Mouse (Mus musculus) spleen, postnatal 14 days (tissue): ENCODE measurements around the gene Rps27.
"Not testable (repeated sequence)": the region's sequence is repeated elsewhere in the genome, so short reads cannot be mapped to it uniquely, and the experiment has no call there.

ENCODE experiments used
- DNase-seq, 2 experiments: peaks; one replicate each; pipeline ENCODE4 v3.0.0; 2021 to 2022; ENCODE audit warnings: low spot score in 2 of 2

The Rps27 gene

GRCm38 (mm10) chr3:90213377-90213866 lies at the start of gene Rps27, which contains the start of gene Rab13:
Gene Rps27 (minus strand): TSS chr3:90213651.
Gene Rab13 (plus strand): TSS chr3:90213695.
- DNase-seq, result peak; percentile 72 to 78

DNA sequence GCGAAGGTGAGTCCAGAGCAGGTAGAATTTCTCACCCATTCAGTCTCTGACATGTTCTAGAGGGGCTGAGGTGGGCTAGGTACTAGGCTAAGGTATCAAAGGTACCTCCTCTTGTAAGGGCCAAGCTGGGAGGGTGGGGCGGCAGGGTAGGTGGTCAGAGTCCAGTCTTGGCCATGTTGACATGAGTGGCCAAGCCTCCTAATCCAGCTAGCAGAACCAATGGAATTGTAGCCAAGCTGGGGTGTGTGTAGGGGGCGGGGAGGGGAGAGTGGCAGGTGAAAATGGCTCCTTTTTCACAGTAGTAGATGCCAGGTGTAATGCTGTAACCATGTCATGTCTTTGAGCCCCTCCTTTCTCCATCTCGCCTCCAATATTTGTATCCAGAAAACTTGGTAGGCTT lies 45.1 kb upstream of the Rps27 start:
- DNase-seq, result no peak

GRCm38 (mm10) chr3:90256731-90257530 lies 43.5 kb upstream of the Rps27 start:
- no peak for DNase-seq

DNA sequence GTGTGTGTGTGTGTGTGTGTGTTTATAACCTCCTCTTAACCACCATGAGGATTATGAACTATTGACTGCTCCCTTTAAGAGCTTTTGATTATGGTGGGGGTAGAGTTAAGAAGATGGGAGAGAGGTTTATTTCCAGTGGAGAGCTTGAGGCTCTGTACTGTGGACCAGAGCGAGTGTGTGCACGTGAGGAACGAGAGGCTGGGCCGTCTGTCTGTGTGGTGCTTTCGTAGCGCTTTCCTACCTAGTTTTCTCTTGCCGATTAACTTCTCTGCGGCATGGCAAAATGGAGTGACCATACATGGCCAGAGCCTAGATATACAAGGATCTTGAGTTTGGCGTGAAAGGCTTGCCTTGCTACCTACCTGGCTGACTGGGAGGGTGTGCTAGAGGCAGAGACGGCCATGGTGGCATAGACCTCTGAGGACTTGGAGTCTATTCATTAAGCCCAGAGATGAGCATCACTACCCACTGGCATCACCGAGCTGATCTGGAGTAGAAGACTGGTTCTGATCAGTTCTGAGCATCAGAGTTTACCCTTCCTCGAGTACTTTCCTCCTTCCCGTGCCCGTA lies 42.4 kb upstream of the Rps27 start:
- no peak for DNase-seq

DNA sequence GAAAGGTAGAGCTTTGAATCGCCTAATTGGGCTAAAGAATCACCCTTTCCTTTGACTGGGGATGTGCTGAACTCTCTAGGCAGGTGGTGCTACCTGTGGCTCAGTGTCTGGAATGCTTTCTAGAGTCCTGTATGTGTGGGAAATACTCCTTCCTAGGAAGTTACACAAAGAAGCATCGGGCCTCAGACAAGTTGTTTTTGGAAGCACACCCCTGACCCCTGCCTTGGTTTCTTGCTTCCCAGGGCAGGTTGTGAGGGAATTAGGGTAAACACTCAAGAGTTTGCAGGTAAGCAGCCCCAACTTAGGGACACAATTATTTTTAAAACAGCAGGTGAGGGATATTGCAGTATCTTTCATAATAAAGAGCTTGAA lies 41.7 kb upstream of the Rps27 start:
- no peak for DNase-seq

GRCm38 (mm10) chr3:90254419-90255193 lies 41.2 kb upstream of the Rps27 start:
- no peak for DNase-seq

- DNase-seq, result peak; percentile 85 to 91
These were observed 40.4 kb upstream of the Rps27 start, which contains the start of gene Crtc2 for GRCm38 (mm10) chr3:90253653-90254418. Gene Crtc2 (plus strand): TSS chr3:90254163.

GRCm38 (mm10) chr3:90253174-90253573 lies 39.7 kb upstream of the Rps27 start:
- DNase-seq, result not testable (repeated sequence)

DNA sequence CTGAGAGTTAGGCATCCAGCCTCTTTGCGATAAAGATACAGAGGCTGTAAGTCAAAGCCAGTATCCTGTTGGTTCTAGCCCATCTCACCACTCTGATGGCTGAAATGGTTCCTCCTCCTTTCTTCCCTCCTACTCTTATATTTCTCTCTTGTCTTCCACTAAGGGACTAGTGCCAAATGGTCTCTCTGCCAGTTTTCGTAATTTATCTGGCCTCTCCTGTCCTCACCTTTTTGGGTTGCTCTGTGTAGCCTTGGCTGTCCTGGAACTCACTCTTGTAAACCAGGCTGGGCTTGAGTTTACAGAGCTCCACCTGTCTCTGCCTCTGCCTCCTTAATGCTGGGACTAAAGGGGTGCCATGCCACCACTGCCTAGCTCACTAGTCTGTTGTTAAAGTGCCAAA lies 39.2 kb upstream of the Rps27 start:
- DNase-seq, result not testable (repeated sequence)

GRCm38 (mm10) chr3:90251731-90252226 lies 38.3 kb upstream of the Rps27 start:
- not testable (repeated sequence) for DNase-seq

- DNase-seq, result no peak
These were observed 37.3 kb upstream of the Rps27 start for GRCm38 (mm10) chr3:90250791-90251190.

GRCm38 (mm10) chr3:90248746-90249100 lies 35.3 kb upstream of the Rps27 start:
- DNase-seq, result peak in 1 of 2 experiments; percentile 28

GRCm38 (mm10) chr3:90247960-90248745 lies 34.7 kb upstream of the Rps27 start, which contains the start of gene Slc39a1:
Gene Slc39a1 (plus strand): TSS chr3:90248172.
- DNase-seq, result peak; percentile 72 to 83

DNA sequence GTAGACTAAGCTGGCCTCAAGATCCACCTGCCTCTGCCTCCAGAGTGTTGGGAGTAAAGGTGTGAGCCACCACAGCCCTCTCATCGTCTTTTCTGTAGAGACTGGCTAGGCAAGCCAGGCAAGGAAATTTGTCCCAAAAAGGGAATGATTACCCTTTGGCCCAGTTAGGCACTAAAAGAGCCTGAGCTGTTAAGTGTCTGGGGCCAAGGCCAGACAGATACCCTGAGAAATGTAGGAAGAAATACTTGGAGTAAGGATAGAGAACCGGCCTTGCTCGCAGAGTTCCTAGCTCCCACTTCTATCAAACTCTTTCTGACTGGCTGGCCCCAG lies 34.1 kb upstream of the Rps27 start:
- no peak for DNase-seq

GRCm38 (mm10) chr3:90245406-90245805 lies 32.0 kb upstream of the Rps27 start:
- DNase-seq, result no peak

DNA sequence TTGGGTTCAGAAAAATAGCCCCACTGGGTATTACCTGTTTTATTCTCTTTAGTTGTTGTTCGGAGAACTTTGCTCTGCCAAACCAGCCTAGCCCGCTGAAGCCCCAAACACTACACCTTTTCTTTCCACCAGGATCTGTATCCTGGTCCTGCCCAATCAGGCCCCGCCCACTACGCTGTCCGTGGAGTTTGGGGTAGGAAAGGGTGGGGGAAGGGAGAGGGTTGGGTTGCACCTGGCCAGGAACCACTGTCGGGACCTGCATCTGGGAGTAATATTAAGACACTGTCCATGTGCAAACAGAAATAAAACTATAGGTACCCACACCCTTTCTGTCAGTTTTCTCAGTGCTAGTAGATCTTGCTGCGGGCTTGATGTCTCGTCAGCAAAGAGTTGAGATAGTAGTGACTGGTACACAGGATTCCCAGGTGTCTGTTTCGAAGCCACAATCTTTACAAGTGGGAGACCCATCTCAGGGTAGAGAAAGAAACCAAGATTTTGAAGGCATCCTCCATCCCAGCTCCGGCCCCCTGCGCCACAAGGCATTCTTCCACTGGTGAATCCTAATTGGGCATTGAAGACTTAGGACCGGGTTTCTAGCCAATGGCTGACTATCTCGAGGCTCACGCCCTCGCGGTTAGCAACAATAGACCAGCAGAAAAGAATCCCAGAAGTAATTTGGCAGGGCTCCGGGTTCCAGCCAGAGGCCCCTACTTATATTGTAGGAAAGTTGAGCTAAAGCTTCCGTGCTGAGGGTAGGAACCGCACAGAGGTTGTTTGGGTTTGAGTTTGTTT lies 29.7 kb upstream of the Rps27 start, which contains the start of gene Creb3l4:
Creb3l4 (minus strand) TSS at position 529 of the 792 bp plus-strand sequence.
- DNase-seq, result no peak

GRCm38 (mm10) chr3:90241669-90242358 lies 28.4 kb upstream of the Rps27 start:
- DNase-seq, result no peak

DNA sequence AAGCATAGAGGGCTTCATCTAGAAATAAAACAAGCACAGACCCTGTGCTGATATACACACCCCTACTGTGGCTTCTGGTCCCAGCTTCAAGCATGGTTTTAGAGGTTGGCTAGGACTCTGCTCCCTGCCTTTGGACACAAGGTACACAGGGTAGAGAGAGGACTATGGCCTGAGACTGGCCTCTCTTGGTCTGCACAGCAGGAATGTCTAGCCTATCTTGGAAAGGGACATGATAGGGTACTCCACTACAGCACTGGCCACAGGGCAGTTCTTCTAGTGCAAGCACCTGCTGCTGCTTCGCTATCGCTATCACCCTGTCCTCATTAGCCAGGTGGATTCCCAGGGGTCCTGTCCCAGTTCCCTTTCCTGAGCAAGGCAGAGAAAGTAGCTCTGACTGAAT lies 27.8 kb upstream of the Rps27 start:
- no peak for DNase-seq
